Mouse (Mus musculus): Measurements from ENCODE around the gene Ascl4.

GRCm38 (mm10) chr10:85879886-85880486 lies 47.5 kb upstream of the Ascl4 start:
- TF ChIP-seq CTCF (IDR thresholded peaks at IDR 0.05; ENCODE audit: low read depth) (no peak), EP300 (IDR thresholded peaks at IDR 0.05; ENCODE audit: low read depth) (no peak)

All from liver, embryonic 14.5 days (tissue).